Mouse (Mus musculus) kidney, adult 18-20 months (tissue): ENCODE data around the gene Gm20837.
"Not testable (repeated sequence)": the region's sequence is repeated elsewhere in the genome, so short reads cannot be mapped to it uniquely, and the experiment has no call there.

Experiments
- DNase-seq: peaks from one replicate; pipeline ENCODE4 v3.0.0; 2021

Gene Gm20837

DNA sequence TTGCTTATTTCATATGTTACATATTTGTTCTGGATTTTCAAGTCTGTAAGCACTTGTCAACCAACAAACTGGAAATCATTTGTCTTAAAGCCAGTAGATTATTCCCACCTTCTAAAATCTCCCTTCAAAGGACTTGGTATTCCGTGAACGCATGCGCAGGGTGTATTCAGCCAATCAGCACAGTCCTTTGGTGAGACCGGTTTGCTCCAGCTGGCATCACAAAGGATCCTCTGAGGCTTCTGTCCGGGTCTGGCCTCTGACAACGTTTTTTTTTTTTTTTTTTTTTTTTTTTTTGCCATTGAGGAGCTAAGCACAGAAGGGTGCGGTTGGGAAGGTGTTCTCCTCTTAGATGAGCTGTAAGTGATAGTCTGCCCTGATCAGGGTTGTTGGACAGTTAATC lies at the start of gene Gm20837:
Gm20837 (plus strand) TSS at position 301 of the 400 bp plus-strand sequence.
- DNase-seq = not testable (repeated sequence)
